Mouse (Mus musculus): ENCODE results near the gene Yod1.

- no peak for TF ChIP-seq EP300 (IDR thresholded peaks at IDR 0.05; ENCODE audit: insufficient read depth, low read depth, low read length)
- no peak for TF ChIP-seq CTCF (IDR thresholded peaks at IDR 0.05; ENCODE audit: low read depth, low read length)
Observed at GRCm38 (mm10) chr1:130703613-130704012, 13.5 kb upstream of the Yod1 start.
